Mouse (Mus musculus): ENCODE data around the gene Hdgf. TPM values are rescaled to one million over a fixed set of nuclear protein-coding genes. Genes with fewer than 3 reads are reported as not detected.

Gene Hdgf
- polyA plus RNA-seq, 1 experiment from 2014 or later: 199 TPM

GRCm38 (mm10) chr3:87935201-87935600 lies 29.1 kb downstream of the Hdgf start:
- Histone ChIP-seq H3K4me1 (peaks cover 37% of the 10 kb centered on the region), H3K4me3 (no peak overlapping the region), H3K9me3 (no peaks in the 10 kb centered on the region), H3K27ac (no peak overlapping the region), H3K27me3 (ENCODE audit: poor library complexity, severe bottlenecking) (no peaks in the 10 kb centered on the region), H3K36me3 (replicated peaks) (peaks cover 90% of the 10 kb centered on the region)
- no peak for DNase-seq (ENCODE audit: extremely low spot score, low spot score)
- 91% methylated on average over 4 of the region's 4 CpGs for WGBS

GRCm38 (mm10) chr3:87935776-87936175 lies 29.7 kb downstream of the Hdgf start:
- no peaks in the 10 kb centered on the region for H3K27me3 ChIP-seq (ENCODE audit: poor library complexity, severe bottlenecking)
- H3K4me1 ChIP-seq: peaks cover 35% of the 10 kb centered on the region
- DNase-seq (ENCODE audit: extremely low spot score, low spot score): peak; percentile 85
- H3K27ac ChIP-seq: peak overlapping the region; percentile 71
- peaks cover 96% of the 10 kb centered on the region for H3K36me3 ChIP-seq (replicated peaks)
- no peaks in the 10 kb centered on the region for H3K9me3 ChIP-seq
- no peak overlapping the region; the same call in 1 of the 2 replicates for H3K4me3 ChIP-seq
- WGBS: over 99% methylated on average over 2 of the region's 2 CpGs

- WGBS: 72% methylated on average over 5 of the region's 5 CpGs
- Histone ChIP-seq H3K4me3 (no peak overlapping the region), H3K27ac (no peak overlapping the region), H3K36me3 (replicated peaks) (peaks cover 88% of the 10 kb centered on the region), H3K27me3 (ENCODE audit: poor library complexity, severe bottlenecking) (no peaks in the 10 kb centered on the region), H3K9me3 (no peaks in the 10 kb centered on the region), H3K4me1 (peaks cover 30% of the 10 kb centered on the region)
- DNase-seq (ENCODE audit: extremely low spot score, low spot score): no peak
Measured at GRCm38 (mm10) chr3:87940611-87941010, 34.5 kb downstream of the Hdgf start.

- WGBS: 90% methylated on average over 2 of the region's 2 CpGs
- no peak overlapping the region for H3K4me3 ChIP-seq
- no peaks in the 10 kb centered on the region for H3K9me3 ChIP-seq
- H3K27me3 ChIP-seq (ENCODE audit: poor library complexity, severe bottlenecking): peaks cover 14% of the 10 kb centered on the region; the same call in 1 of the 2 replicates
- H3K4me1 ChIP-seq: peaks cover 42% of the 10 kb centered on the region
- no peak for DNase-seq (ENCODE audit: extremely low spot score, low spot score)
- H3K36me3 ChIP-seq (replicated peaks): peaks cover 71% of the 10 kb centered on the region
- no peak overlapping the region for H3K27ac ChIP-seq
Measured at GRCm38 (mm10) chr3:87942471-87942870, 36.4 kb downstream of the Hdgf start.

GRCm38 (mm10) chr3:87943586-87943985 lies 37.5 kb downstream of the Hdgf start:
- Histone ChIP-seq H3K27me3 (ENCODE audit: poor library complexity, severe bottlenecking) (peaks cover 19% of the 10 kb centered on the region; the same call in 1 of the 2 replicates), H3K4me1 (peaks cover 53% of the 10 kb centered on the region), H3K4me3 (no peak overlapping the region), H3K9me3 (no peaks in the 10 kb centered on the region), H3K27ac (peak overlapping the region; percentile 95), H3K36me3 (replicated peaks) (peaks cover 60% of the 10 kb centered on the region)
- no peak for DNase-seq (ENCODE audit: extremely low spot score, low spot score)
- 89% methylated on average over 7 of the region's 7 CpGs for WGBS

GRCm38 (mm10) chr3:87944838-87945600 lies 38.9 kb downstream of the Hdgf start:
- Histone ChIP-seq H3K36me3 (replicated peaks) (peaks cover 45% of the 10 kb centered on the region), H3K4me1 (peaks cover 67% of the 10 kb centered on the region), H3K27me3 (ENCODE audit: poor library complexity, severe bottlenecking) (peaks cover 20% of the 10 kb centered on the region; the same call in 1 of the 2 replicates), H3K9me3 (no peaks in the 10 kb centered on the region), H3K27ac (peak overlapping the region; percentile 95), H3K4me3 (peak overlapping the region; percentile 76; the same call in 1 of the 2 replicates)
- WGBS: 8% methylated on average over 4 of the region's 4 CpGs
- DNase-seq (ENCODE audit: extremely low spot score, low spot score): no peak

- DNase-seq (ENCODE audit: extremely low spot score, low spot score): peak; percentile 67
- Histone ChIP-seq H3K9me3 (no peaks in the 10 kb centered on the region), H3K27ac (peak overlapping the region; percentile 95), H3K36me3 (replicated peaks) (peaks cover 36% of the 10 kb centered on the region), H3K27me3 (ENCODE audit: poor library complexity, severe bottlenecking) (peaks cover 25% of the 10 kb centered on the region; the same call in 1 of the 2 replicates), H3K4me1 (peaks cover 77% of the 10 kb centered on the region), H3K4me3 (peak overlapping the region; percentile 76)
- 2% methylated on average over 12 of the region's 12 CpGs for WGBS
Measured at GRCm38 (mm10) chr3:87945781-87946540, 39.8 kb downstream of the Hdgf start.

- WGBS: 5% methylated on average over 1 of the region's 1 CpGs
- no peak for DNase-seq (ENCODE audit: extremely low spot score, low spot score)
- Histone ChIP-seq H3K27me3 (ENCODE audit: poor library complexity, severe bottlenecking) (peaks cover 27% of the 10 kb centered on the region; the same call in 1 of the 2 replicates), H3K36me3 (replicated peaks) (peaks cover 34% of the 10 kb centered on the region), H3K4me3 (peak overlapping the region; percentile 76), H3K9me3 (no peaks in the 10 kb centered on the region), H3K4me1 (peaks cover 82% of the 10 kb centered on the region), H3K27ac (peak overlapping the region; percentile 95)
Measured at GRCm38 (mm10) chr3:87946541-87946860, 40.4 kb downstream of the Hdgf start.

GRCm38 (mm10) chr3:87947056-87947810 lies 41.1 kb downstream of the Hdgf start:
- Histone ChIP-seq H3K36me3 (replicated peaks) (peaks cover 34% of the 10 kb centered on the region), H3K9me3 (no peaks in the 10 kb centered on the region), H3K4me3 (peak overlapping the region; percentile 76), H3K4me1 (peaks cover 89% of the 10 kb centered on the region), H3K27ac (peak overlapping the region; percentile 95), H3K27me3 (ENCODE audit: poor library complexity, severe bottlenecking) (peaks cover 31% of the 10 kb centered on the region)
- DNase-seq (ENCODE audit: extremely low spot score, low spot score): no peak
- under 1% methylated on average over 26 of the region's 26 CpGs for WGBS

- H3K4me1 ChIP-seq: peaks cover 95% of the 10 kb centered on the region
- peak overlapping the region; percentile 95 for H3K27ac ChIP-seq
- peaks cover 35% of the 10 kb centered on the region for H3K36me3 ChIP-seq (replicated peaks)
- peak; percentile 89 for DNase-seq (ENCODE audit: extremely low spot score, low spot score)
- peak overlapping the region; percentile 76 for H3K4me3 ChIP-seq
- no peaks in the 10 kb centered on the region for H3K9me3 ChIP-seq
- under 1% methylated on average over 17 of the region's 17 CpGs for WGBS
- peaks cover 31% of the 10 kb centered on the region for H3K27me3 ChIP-seq (ENCODE audit: poor library complexity, severe bottlenecking)
Measured at GRCm38 (mm10) chr3:87947811-87948199, 41.7 kb downstream of the Hdgf start.

- Histone ChIP-seq H3K27me3 (ENCODE audit: poor library complexity, severe bottlenecking) (peaks cover 31% of the 10 kb centered on the region), H3K9me3 (no peaks in the 10 kb centered on the region), H3K4me3 (peak within 1 kb of the TSS; percentile 76), H3K27ac (peak within 1 kb of the TSS; percentile 95), H3K4me1 (peaks cover 100% of the 10 kb centered on the region), H3K36me3 (replicated peaks) (peaks cover 35% of the 10 kb centered on the region)
- WGBS: under 1% methylated on average over 35 of the region's 35 CpGs
- peak; percentile 82 for DNase-seq (ENCODE audit: extremely low spot score, low spot score)
Measured at GRCm38 (mm10) chr3:87948378-87949265, 42.5 kb downstream of the Hdgf start, which contains the start of gene Crabp2. TSS of gene Crabp2 (plus strand) at chr3:87948666.
